Mouse (Mus musculus) heart, postnatal 10 days (tissue): ENCODE measurements around the gene Lypd5. TPM values are rescaled to one million over a fixed set of nuclear protein-coding genes. Genes with fewer than 3 reads are reported as not detected.

Experiments
- microRNA-seq, 2 experiments: library from miRNA; unstranded; fragments of <30 nt; microRNA quantifications; one replicate each; pipeline ENCODE4 v1.2.0; 2022
- total RNA-seq, 2 experiments: library from RNA; stranded (reverse); gene quantifications; 2 replicates each; pipeline ENCODE4 v1.2.3; 2021

Lypd5 gene
- total RNA-seq, 2 experiments from 2014 or later = not detected

Small RNAs within 50 kb of the gene (microRNA-seq; reads per million reads assigned to microRNA genes)
- gene Gm27592 = 0 reads per million in 2 experiments

Other genes starting within 250 kb of the Lypd5 start
- gene Zfp112, start 236.9 kb upstream of the Lypd5 start, total RNA-seq = 1 to 10 TPM; 3.1 to 3.8 TPM
- gene Zfp235, start 215.0 kb upstream of the Lypd5 start, total RNA-seq = 1 to 10 TPM; 4.6 to 6.0 TPM
- under 1 TPM; 0.12 to 0.19 TPM for gene Zfp114, start 174.1 kb upstream of the Lypd5 start, total RNA-seq
- gene Zfp111, start 137.8 kb upstream of the Lypd5 start, total RNA-seq = 1 to 10 TPM; 4.7 to 9.8 TPM
- 1 to 10 TPM; 1.3 to 2.1 TPM for gene Zfp109, start 111.6 kb upstream of the Lypd5 start, total RNA-seq
- gene Zfp108, start 94.4 kb upstream of the Lypd5 start, total RNA-seq = 1 to 10 TPM; 1.4 to 1.7 TPM
- 1 to 10 TPM; 3.5 to 5.0 TPM for gene Zfp93, start 78.8 kb upstream of the Lypd5 start, total RNA-seq
- 1 to 10 TPM; 4.0 to 5.5 TPM for gene Zfp61, start 48.0 kb upstream of the Lypd5 start, total RNA-seq
- gene Zfp94, start 32.5 kb upstream of the Lypd5 start, total RNA-seq = 1 to 10 TPM; 2.2 to 2.5 TPM
- under 1 TPM in 1 of 2 experiments, not detected in 1; 0.31 TPM for gene Tescl, start 15.3 kb upstream of the Lypd5 start, total RNA-seq
- 1 to 10 TPM; 1.2 to 2.2 TPM for gene Kcnn4, start 21.1 kb downstream of the Lypd5 start, total RNA-seq
- 10 to 100 TPM; 12.8 to 14.9 TPM for gene Smg9, start 50.4 kb downstream of the Lypd5 start, total RNA-seq
- gene Irgc1, start 103.1 kb downstream of the Lypd5 start, total RNA-seq = not detected
- 1 to 10 TPM; 4.2 to 6.1 TPM for gene Plaur, start 113.3 kb downstream of the Lypd5 start, total RNA-seq
- gene Cadm4, start 132.8 kb downstream of the Lypd5 start, total RNA-seq = 10 to 100 TPM; 18.6 to 22.7 TPM
- gene Zfp428, start 157.8 kb downstream of the Lypd5 start, total RNA-seq = 10 to 100 TPM; 15.3 to 18.8 TPM
- not detected for gene AC161166.1, start 163.3 kb downstream of the Lypd5 start, total RNA-seq
- gene Irgq, start 181.5 kb downstream of the Lypd5 start, total RNA-seq = 10 to 100 TPM; 18.3 to 20.1 TPM
- gene Pinlyp, start 196.9 kb downstream of the Lypd5 start, total RNA-seq = not detected
- 10 to 100 TPM; 28.8 to 33.2 TPM for gene Xrcc1, start 197.1 kb downstream of the Lypd5 start, total RNA-seq
- 10 to 100 TPM; 20.5 to 25.0 TPM for gene Ethe1, start 238.3 kb downstream of the Lypd5 start, total RNA-seq
- gene Zfp575, start 238.4 kb downstream of the Lypd5 start, total RNA-seq = under 1 TPM; 0.32 to 0.45 TPM